Mouse (Mus musculus) intestine, postnatal 0 days (tissue): ENCODE data around the gene Agap1. TPM values are rescaled to one million over a fixed set of nuclear protein-coding genes. Genes with fewer than 3 reads are reported as not detected.

Source experiments
- ATAC-seq: fragments of 200-750 bp; cut with Nextera tagmentation; 2 replicates; pipeline ENCODE4 v1.8.0; 2017; ENCODE audit warnings: mild to moderate bottlenecking, moderate TSS enrichment, moderate library complexity
- H3K27ac ChIP-seq: fragments of 300-500 bp; sonication (generic); 2 replicates; pipeline ENCODE4 v1.5.1; 2014; ENCODE audit warnings: mild to moderate bottlenecking, low read depth, low read length, moderate library complexity
- H3K27me3 ChIP-seq: fragments of 300-500 bp; sonication (generic); replicated peaks from 2 replicates; pipeline ENCODE4 v1.6.1; 2014; ENCODE audit warnings: low read length, mixed read lengths; ENCODE audit not compliant: control insufficient read depth, insufficient read depth
- H3K36me3 ChIP-seq: fragments of 300-500 bp; sonication (generic); 2 replicates; pipeline ENCODE4 v1.6.1; 2014; ENCODE audit warnings: mild to moderate bottlenecking, moderate library complexity; ENCODE audit not compliant: control insufficient read depth, insufficient read depth
- H3K4me1 ChIP-seq: fragments of 300-500 bp; sonication (generic); replicated peaks from 2 replicates; pipeline ENCODE4 v1.6.1; 2014; ENCODE audit warnings: antibody characterized with exemption, low read length, mixed read lengths; ENCODE audit not compliant: control insufficient read depth, insufficient read depth
- H3K4me2 ChIP-seq: fragments of 300-500 bp; sonication (generic); replicated peaks from 2 replicates; pipeline ENCODE4 v1.6.1; 2014; ENCODE audit warnings: low read depth, mild to moderate bottlenecking, moderate library complexity
- H3K4me3 ChIP-seq: fragments of 300-500 bp; sonication (generic); 2 replicates; pipeline ENCODE4 v1.5.1; 2014; ENCODE audit warnings: low read depth, low read length
- H3K9ac ChIP-seq: fragments of 300-500 bp; sonication (generic); 2 replicates; pipeline ENCODE4 v1.6.1; 2014; ENCODE audit warnings: mild to moderate bottlenecking, low read depth, low read length
- H3K9me3 ChIP-seq: fragments of 300-500 bp; sonication (generic); 2 replicates; pipeline ENCODE4 v1.6.1; 2016; ENCODE audit warnings: mixed run types; ENCODE audit not compliant: control insufficient read depth
- CTCF ChIP-seq: sonication (generic); IDR thresholded peaks from 2 replicates; pipeline ENCODE4 v1.5.1; 2016; ENCODE audit warnings: low read depth, mild to moderate bottlenecking, control low read depth, antibody characterized with exemption, moderate library complexity
- WGBS: fragments of 180-500 bp; shearing (Covaris S2); extraction: QIAGEN DNeasy Blood & Tissue Kit; methylation state at CpG from one replicate; pipeline ENCODE4 v1.1.7; 2014; 5-methylcytosine and 5-hydroxymethylcytosine counted together
- polyA plus RNA-seq: library from polyadenylated mRNA; unstranded; fragments of >200 nt; fragmentation: Nextera tagmentation; extraction: Ambion mirVana; gene quantifications from 2 replicates; pipeline ENCODE4 v1.2.1, GENCODE M21; 2015

The Agap1 gene
- polyA plus RNA-seq, 1 experiment from 2014 or later: 6.1 TPM

DNA sequence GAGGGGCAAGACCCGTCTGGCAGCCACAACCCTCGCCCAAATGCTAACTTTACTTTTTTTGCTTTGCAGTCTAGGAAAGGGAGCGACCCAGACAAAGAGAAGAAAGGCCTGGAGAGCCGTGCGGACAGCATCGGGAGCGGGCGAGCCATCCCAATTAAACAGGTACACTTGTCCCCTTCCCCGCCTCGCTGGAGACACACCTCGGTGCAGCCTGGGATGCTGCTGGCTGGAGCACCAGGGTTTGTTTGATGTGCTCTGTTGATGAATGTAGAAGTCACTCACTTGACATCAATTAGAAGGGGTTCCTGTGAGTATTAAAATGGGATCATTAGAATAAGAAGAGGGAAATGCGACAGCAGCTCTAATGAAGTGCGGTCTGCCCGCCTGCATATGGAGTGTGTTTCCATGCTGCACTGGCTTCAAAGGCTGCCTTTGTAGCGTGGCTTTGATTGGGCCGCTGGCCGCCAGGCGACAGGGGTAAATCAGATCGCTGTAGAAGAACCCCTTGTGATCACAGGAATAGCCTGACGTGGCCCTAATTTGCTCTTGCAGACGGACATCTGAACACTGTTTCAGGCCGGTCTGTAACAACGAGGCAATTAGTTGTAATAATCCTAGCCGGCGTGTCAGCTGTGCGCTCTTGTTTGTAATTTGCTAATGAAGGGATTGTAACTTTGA lies 216.6 kb downstream of the Agap1 start:
- WGBS: 93% methylated on average over 26 of the region's 26 CpGs
- peaks cover 47% of the 10 kb centered on the region for H3K36me3 ChIP-seq
- no peaks in the 10 kb centered on the region for H3K27me3 ChIP-seq
- no peak for TF ChIP-seq CTCF
- H3K4me1 ChIP-seq: no peaks in the 10 kb centered on the region
- H3K9me3 ChIP-seq: no peaks in the 10 kb centered on the region
- no peak overlapping the region for H3K4me2 ChIP-seq
- H3K27ac ChIP-seq: no peak overlapping the region
- no peak overlapping the region for H3K9ac ChIP-seq
- ATAC-seq: no peak
- H3K4me3 ChIP-seq: no peak overlapping the region

DNA sequence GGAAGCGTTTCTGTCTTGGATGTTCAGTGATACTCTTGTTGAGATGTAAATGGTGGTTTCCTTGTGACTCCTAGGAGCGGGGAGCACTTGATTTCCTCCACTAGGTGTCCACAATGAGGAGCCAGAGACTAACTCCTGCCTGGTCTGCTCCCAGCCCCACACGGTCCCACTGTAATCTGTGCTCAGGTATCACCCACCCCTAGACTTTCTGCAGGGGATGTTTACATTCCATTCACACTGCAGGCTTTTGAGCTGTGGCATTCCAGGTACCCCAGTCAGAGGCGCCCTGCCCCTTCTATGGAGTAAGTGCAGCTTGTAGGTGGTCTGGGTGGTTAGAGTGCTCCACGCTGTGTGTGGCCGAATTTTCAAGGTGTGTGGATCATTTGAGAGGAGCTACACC lies 218.5 kb downstream of the Agap1 start:
- peaks cover 48% of the 10 kb centered on the region for H3K36me3 ChIP-seq
- no peak overlapping the region for H3K27ac ChIP-seq
- no peaks in the 10 kb centered on the region for H3K27me3 ChIP-seq
- no peaks in the 10 kb centered on the region for H3K9me3 ChIP-seq
- no peak for ATAC-seq
- H3K4me1 ChIP-seq: no peaks in the 10 kb centered on the region
- WGBS: 81% methylated on average over 6 of the region's 6 CpGs
- no peak overlapping the region for H3K4me2 ChIP-seq
- no peak overlapping the region for H3K9ac ChIP-seq
- H3K4me3 ChIP-seq: no peak overlapping the region
- TF ChIP-seq CTCF: no peak

DNA sequence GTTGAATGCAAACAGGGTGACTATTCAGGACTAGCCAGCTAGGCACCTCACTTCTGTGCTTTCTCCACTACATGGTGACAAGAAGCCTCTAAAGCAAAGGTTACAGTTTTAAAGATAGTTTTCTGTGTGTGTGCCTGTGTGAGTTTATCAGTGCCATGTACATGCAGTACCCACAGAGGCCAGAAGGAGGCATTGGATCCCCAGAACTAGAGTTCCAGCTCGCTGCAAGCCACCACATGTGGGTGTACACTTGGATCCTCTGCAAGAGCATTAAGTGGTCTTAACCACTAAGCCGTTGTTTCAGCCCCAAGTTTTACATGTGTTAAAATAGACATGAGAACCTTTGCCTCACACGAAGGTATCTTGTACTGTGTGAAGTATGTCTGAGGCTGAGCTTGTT lies 219.1 kb downstream of the Agap1 start:
- H3K4me3 ChIP-seq: no peak overlapping the region
- H3K9me3 ChIP-seq: no peaks in the 10 kb centered on the region
- no peak overlapping the region for H3K9ac ChIP-seq
- peaks cover 48% of the 10 kb centered on the region for H3K36me3 ChIP-seq
- 99% methylated on average over 3 of the region's 3 CpGs for WGBS
- no peak overlapping the region for H3K4me2 ChIP-seq
- no peaks in the 10 kb centered on the region for H3K27me3 ChIP-seq
- H3K4me1 ChIP-seq: no peaks in the 10 kb centered on the region
- no peak for ATAC-seq
- H3K27ac ChIP-seq: no peak overlapping the region
- peak; percentile 50 for TF ChIP-seq CTCF

DNA sequence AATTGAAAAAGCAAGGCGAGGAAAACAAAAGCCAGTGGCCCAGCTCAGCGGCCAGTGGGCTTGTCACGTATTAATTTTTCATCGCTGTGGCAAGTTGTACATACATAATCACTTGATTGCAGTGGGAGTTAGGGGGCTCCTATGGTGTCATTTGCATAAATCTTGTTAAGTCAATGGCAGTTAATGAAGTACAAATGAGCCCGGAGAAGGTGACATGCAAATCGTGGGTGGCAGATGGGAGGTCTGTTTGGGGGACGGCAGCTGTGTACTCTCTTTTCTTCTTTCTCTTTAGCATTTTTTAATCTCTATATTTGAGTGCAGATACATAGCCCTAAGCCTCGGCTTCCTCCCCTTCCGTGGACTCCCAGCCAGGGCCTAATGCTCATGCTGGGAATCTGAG lies 220.1 kb downstream of the Agap1 start:
- peaks cover 45% of the 10 kb centered on the region for H3K36me3 ChIP-seq
- H3K4me3 ChIP-seq: no peak overlapping the region
- TF ChIP-seq CTCF: no peak
- 88% methylated on average over 9 of the region's 9 CpGs for WGBS
- H3K27ac ChIP-seq: no peak overlapping the region
- ATAC-seq: no peak
- no peaks in the 10 kb centered on the region for H3K4me1 ChIP-seq
- no peaks in the 10 kb centered on the region for H3K9me3 ChIP-seq
- H3K9ac ChIP-seq: no peak overlapping the region
- no peaks in the 10 kb centered on the region for H3K27me3 ChIP-seq
- H3K4me2 ChIP-seq: no peak overlapping the region

DNA sequence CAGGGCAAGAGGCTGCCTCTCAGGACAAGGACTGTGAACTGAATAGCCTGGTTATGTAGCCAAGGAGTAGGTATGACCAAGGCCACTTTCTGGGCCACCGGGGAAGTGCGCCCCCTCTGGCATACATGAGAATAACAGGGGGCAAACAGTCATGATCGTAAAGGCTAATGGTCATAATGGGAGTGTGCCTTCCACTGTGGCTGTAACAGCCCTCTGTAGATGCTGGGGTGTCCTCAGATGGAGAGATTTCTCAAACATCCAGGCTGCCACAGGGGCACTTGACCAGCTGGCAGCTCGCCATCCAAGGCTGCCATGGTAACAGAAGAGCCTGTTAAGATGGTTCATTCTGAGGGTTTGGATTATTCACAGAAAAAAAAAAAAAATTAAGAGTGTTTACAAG lies 221.8 kb downstream of the Agap1 start:
- Histone ChIP-seq H3K4me1 (no peaks in the 10 kb centered on the region), H3K4me3 (no peak overlapping the region), H3K36me3 (peaks cover 32% of the 10 kb centered on the region), H3K27me3 (no peaks in the 10 kb centered on the region), H3K4me2 (no peak overlapping the region), H3K9ac (no peak overlapping the region), H3K27ac (no peak overlapping the region), H3K9me3 (no peaks in the 10 kb centered on the region)
- ATAC-seq: no peak
- WGBS: 77% methylated on average over 4 of the region's 4 CpGs
- TF ChIP-seq CTCF: peak; percentile 71

DNA sequence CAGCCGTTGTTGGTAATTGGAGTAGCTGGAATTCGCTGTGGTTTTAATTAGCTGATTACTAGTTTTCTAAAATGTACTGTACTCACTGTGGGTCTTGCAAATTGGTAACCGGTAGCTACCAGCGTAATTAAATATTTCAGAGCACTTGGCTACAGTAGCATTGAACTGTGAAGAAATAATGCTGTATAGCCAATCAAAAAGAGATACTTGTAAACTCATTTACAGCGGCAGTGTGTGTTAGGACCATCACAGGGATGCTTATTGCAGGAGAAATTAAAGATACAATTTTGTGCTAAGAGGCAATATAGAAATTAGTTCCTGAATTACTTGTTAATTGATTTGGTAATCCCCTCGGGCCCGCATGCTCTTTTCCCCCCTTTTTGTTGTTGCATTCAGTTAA lies 226.1 kb downstream of the Agap1 start:
- Histone ChIP-seq H3K4me2 (no peak overlapping the region), H3K9me3 (no peaks in the 10 kb centered on the region), H3K27me3 (no peaks in the 10 kb centered on the region), H3K4me3 (no peak overlapping the region), H3K27ac (no peak overlapping the region), H3K4me1 (no peaks in the 10 kb centered on the region), H3K9ac (no peak overlapping the region), H3K36me3 (peaks cover 8% of the 10 kb centered on the region; the same call in 1 of the 2 replicates)
- ATAC-seq: no peak
- TF ChIP-seq CTCF: no peak
- 86% methylated on average over 7 of the region's 7 CpGs for WGBS
